Mouse (Mus musculus): ENCODE measurements around the gene Macrod2. TPM values are rescaled to one million over a fixed set of nuclear protein-coding genes. Genes with fewer than 3 reads are reported as not detected.

The Macrod2 gene
- polyA plus RNA-seq, 1 experiment from 2014 or later, result 28.7 TPM

DNA sequence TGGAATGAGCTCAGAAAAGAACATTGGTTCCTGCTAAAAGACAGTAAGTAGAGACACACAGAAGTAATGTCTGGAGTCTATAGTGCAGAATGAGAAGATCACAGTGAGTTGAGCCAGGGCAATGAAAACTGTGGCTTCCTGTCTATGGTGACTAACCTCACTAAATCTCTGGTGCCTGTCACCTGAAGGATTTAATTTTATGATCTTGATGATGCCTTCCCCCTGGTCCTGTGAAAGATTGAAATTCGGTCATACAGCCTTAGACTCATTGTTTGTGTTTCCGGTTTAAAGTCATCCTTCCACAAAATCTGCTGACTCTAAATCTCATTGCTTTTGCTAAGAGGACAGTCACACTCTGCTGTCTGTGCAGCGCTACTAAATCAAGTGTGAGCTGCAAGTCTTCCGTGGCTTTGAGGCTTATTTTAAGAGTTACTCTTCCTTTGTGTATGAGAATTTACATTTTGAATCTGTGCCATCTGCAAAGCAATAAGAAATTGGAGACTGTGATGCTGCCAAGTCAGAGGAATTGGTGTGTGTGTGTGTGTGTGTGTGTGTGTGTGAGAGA lies 1836.0 kb downstream of the Macrod2 start:
- Histone ChIP-seq H3K27ac (ENCODE audit: low read length) (no peak overlapping the region), H3K9me3 (ENCODE audit: low read length) (no peaks in the 10 kb centered on the region), H3K4me2 (replicated peaks; ENCODE audit: low read depth, low read length) (no peak overlapping the region), H3K9ac (replicated peaks; ENCODE audit: low read length) (no peak overlapping the region), H3K27me3 (ENCODE audit: insufficient read depth, low read length) (no peaks in the 10 kb centered on the region), H3K4me3 (ENCODE audit: low read length) (no peak overlapping the region), H3K36me3 (ENCODE audit: insufficient read depth, low read length) (no peaks in the 10 kb centered on the region), H3K4me1 (ENCODE audit: insufficient read depth, low read length) (no peaks in the 10 kb centered on the region)
- 21% methylated on average over 4 of the region's 4 CpGs for WGBS
- ATAC-seq (ENCODE audit: low FRiP score, low TSS enrichment), result peak; percentile 63; the same call in 1 of the 2 replicates

GRCm38 (mm10) chr2:142232828-142233227 lies 1837.7 kb downstream of the Macrod2 start:
- Histone ChIP-seq H3K27me3 (ENCODE audit: insufficient read depth, low read length) (no peaks in the 10 kb centered on the region), H3K4me1 (ENCODE audit: insufficient read depth, low read length) (no peaks in the 10 kb centered on the region), H3K27ac (ENCODE audit: low read length) (no peak overlapping the region), H3K36me3 (ENCODE audit: insufficient read depth, low read length) (no peaks in the 10 kb centered on the region), H3K4me3 (ENCODE audit: low read length) (no peak overlapping the region), H3K4me2 (replicated peaks; ENCODE audit: low read depth, low read length) (no peak overlapping the region), H3K9ac (replicated peaks; ENCODE audit: low read length) (no peak overlapping the region), H3K9me3 (ENCODE audit: low read length) (no peaks in the 10 kb centered on the region)
- ATAC-seq (ENCODE audit: low FRiP score, low TSS enrichment), result no peak
- WGBS, result 43% methylated on average over 9 of the region's 9 CpGs

- ATAC-seq (ENCODE audit: low FRiP score, low TSS enrichment), result no peak
- WGBS, result 78% methylated on average over 4 of the region's 4 CpGs
Measured at GRCm38 (mm10) chr2:142243483-142243882, 1848.4 kb downstream of the Macrod2 start.

DNA sequence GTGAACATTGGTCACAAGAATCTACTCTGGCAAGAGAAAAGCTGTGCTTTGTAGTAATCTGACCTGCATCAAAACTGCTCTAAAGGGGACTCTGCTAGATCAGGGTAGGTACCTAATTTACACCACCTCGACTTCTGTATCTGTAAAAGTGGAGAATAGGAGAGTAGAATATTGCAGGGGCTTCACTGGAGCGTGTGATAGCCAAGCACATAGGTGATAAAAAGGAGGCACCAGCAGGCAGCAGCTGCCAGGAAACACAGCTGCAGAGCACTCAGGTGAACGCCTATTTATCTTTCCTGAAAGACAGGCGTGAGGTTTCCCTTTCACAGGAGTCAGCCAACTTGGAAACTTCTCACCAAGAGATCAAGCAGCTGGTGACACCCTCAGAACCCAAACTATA lies 1855.3 kb downstream of the Macrod2 start:
- H3K36me3 ChIP-seq (ENCODE audit: insufficient read depth, low read length), result no peaks in the 10 kb centered on the region
- no peak overlapping the region for H3K27ac ChIP-seq (ENCODE audit: low read length)
- H3K4me1 ChIP-seq (ENCODE audit: insufficient read depth, low read length), result no peaks in the 10 kb centered on the region
- no peaks in the 10 kb centered on the region for H3K27me3 ChIP-seq (ENCODE audit: insufficient read depth, low read length)
- H3K4me3 ChIP-seq (ENCODE audit: low read length), result no peak overlapping the region
- ATAC-seq (ENCODE audit: low FRiP score, low TSS enrichment), result peak; percentile 79
- no peak overlapping the region for H3K9ac ChIP-seq (replicated peaks; ENCODE audit: low read length)
- H3K4me2 ChIP-seq (replicated peaks; ENCODE audit: low read depth, low read length), result no peak overlapping the region
- no peaks in the 10 kb centered on the region for H3K9me3 ChIP-seq (ENCODE audit: low read length)
- WGBS, result 14% methylated on average over 4 of the region's 4 CpGs

More at GRCm38 (mm10) chr2:142243483-142243882, 1848.4 kb downstream of the Macrod2 start:
- Histone ChIP-seq H3K9me3 (ENCODE audit: low read length) (no peaks in the 10 kb centered on the region), H3K27me3 (ENCODE audit: insufficient read depth, low read length) (no peaks in the 10 kb centered on the region), H3K4me3 (ENCODE audit: low read length) (no peak overlapping the region), H3K27ac (ENCODE audit: low read length) (no peak overlapping the region), H3K9ac (replicated peaks; ENCODE audit: low read length) (no peak overlapping the region), H3K36me3 (ENCODE audit: insufficient read depth, low read length) (no peaks in the 10 kb centered on the region), H3K4me1 (ENCODE audit: insufficient read depth, low read length) (no peaks in the 10 kb centered on the region), H3K4me2 (replicated peaks; ENCODE audit: low read depth, low read length) (no peak overlapping the region)

GRCm38 (mm10) chr2:142251518-142251917 lies 1856.4 kb downstream of the Macrod2 start:
- Histone ChIP-seq H3K9me3 (ENCODE audit: low read length) (no peaks in the 10 kb centered on the region), H3K4me1 (ENCODE audit: insufficient read depth, low read length) (no peaks in the 10 kb centered on the region), H3K27me3 (ENCODE audit: insufficient read depth, low read length) (no peaks in the 10 kb centered on the region), H3K4me3 (ENCODE audit: low read length) (no peak overlapping the region), H3K36me3 (ENCODE audit: insufficient read depth, low read length) (no peaks in the 10 kb centered on the region), H3K4me2 (replicated peaks; ENCODE audit: low read depth, low read length) (no peak overlapping the region), H3K27ac (ENCODE audit: low read length) (no peak overlapping the region), H3K9ac (replicated peaks; ENCODE audit: low read length) (no peak overlapping the region)
- 74% methylated on average over 2 of the region's 2 CpGs for WGBS
- ATAC-seq (ENCODE audit: low FRiP score, low TSS enrichment), result no peak

DNA sequence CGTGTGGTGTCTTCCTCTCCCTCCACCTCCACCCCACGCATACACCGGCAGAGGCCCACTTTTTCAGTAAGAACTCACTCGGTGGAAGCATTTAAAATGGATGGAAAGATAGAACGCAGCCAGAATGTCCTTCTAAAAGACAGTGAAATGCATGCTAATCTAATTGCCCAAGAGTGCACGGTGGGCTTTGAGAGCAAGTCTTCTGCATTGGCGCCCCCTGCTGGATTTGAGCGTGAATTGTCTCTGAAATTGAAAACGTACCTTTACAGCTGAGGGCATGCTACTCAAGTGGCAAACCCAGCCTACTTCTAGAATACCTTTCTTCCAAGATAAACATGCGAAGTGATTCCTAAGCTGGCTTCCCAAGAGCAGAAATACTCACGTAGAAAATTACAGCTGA lies 1858.8 kb downstream of the Macrod2 start:
- H3K27me3 ChIP-seq (ENCODE audit: insufficient read depth, low read length), result no peaks in the 10 kb centered on the region
- no peak overlapping the region for H3K4me2 ChIP-seq (replicated peaks; ENCODE audit: low read depth, low read length)
- H3K9me3 ChIP-seq (ENCODE audit: low read length), result no peaks in the 10 kb centered on the region
- ATAC-seq (ENCODE audit: low FRiP score, low TSS enrichment), result peak; percentile 37
- H3K36me3 ChIP-seq (ENCODE audit: insufficient read depth, low read length), result no peaks in the 10 kb centered on the region
- no peak overlapping the region for H3K9ac ChIP-seq (replicated peaks; ENCODE audit: low read length)
- no peak overlapping the region for H3K4me3 ChIP-seq (ENCODE audit: low read length)
- no peak overlapping the region for H3K27ac ChIP-seq (ENCODE audit: low read length)
- no peaks in the 10 kb centered on the region for H3K4me1 ChIP-seq (ENCODE audit: insufficient read depth, low read length)
- WGBS, result 20% methylated on average over 11 of the region's 11 CpGs

DNA sequence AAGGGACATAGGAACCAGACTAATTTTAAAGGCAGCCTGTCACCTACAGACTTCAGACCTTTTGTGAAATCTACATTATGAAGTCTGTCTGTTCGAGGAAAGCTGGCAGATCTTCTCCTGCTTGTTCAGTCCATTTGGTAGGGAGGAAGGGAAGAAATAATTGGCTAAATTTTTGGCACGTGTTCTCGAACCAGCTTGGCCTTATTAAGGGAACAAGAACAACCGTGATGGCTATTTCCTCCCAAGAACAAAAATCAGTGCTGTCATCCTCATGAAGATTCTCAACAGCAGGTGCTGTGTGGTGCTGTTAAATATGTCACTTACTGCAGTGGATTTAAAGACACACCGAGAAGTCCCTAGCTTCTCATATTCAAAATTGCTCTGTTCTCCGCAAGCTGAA lies 1859.5 kb downstream of the Macrod2 start:
- no peaks in the 10 kb centered on the region for H3K4me1 ChIP-seq (ENCODE audit: insufficient read depth, low read length)
- H3K4me2 ChIP-seq (replicated peaks; ENCODE audit: low read depth, low read length), result no peak overlapping the region
- 85% methylated on average over 6 of the region's 6 CpGs for WGBS
- no peaks in the 10 kb centered on the region for H3K9me3 ChIP-seq (ENCODE audit: low read length)
- H3K9ac ChIP-seq (replicated peaks; ENCODE audit: low read length), result no peak overlapping the region
- H3K36me3 ChIP-seq (ENCODE audit: insufficient read depth, low read length), result no peaks in the 10 kb centered on the region
- H3K27ac ChIP-seq (ENCODE audit: low read length), result no peak overlapping the region
- H3K4me3 ChIP-seq (ENCODE audit: low read length), result no peak overlapping the region
- ATAC-seq (ENCODE audit: low FRiP score, low TSS enrichment), result no peak
- H3K27me3 ChIP-seq (ENCODE audit: insufficient read depth, low read length), result no peaks in the 10 kb centered on the region

- Histone ChIP-seq H3K9ac (replicated peaks; ENCODE audit: low read length) (no peak overlapping the region), H3K9me3 (ENCODE audit: low read length) (no peaks in the 10 kb centered on the region), H3K4me1 (ENCODE audit: insufficient read depth, low read length) (no peaks in the 10 kb centered on the region), H3K36me3 (ENCODE audit: insufficient read depth, low read length) (no peaks in the 10 kb centered on the region), H3K4me2 (replicated peaks; ENCODE audit: low read depth, low read length) (no peak overlapping the region), H3K27ac (ENCODE audit: low read length) (no peak overlapping the region), H3K4me3 (ENCODE audit: low read length) (no peak overlapping the region), H3K27me3 (ENCODE audit: insufficient read depth, low read length) (no peaks in the 10 kb centered on the region)
- no peak for ATAC-seq (ENCODE audit: low FRiP score, low TSS enrichment)
- 97% methylated on average over 1 of the region's 1 CpGs for WGBS
Measured at GRCm38 (mm10) chr2:142257501-142257900, 1862.4 kb downstream of the Macrod2 start.

DNA sequence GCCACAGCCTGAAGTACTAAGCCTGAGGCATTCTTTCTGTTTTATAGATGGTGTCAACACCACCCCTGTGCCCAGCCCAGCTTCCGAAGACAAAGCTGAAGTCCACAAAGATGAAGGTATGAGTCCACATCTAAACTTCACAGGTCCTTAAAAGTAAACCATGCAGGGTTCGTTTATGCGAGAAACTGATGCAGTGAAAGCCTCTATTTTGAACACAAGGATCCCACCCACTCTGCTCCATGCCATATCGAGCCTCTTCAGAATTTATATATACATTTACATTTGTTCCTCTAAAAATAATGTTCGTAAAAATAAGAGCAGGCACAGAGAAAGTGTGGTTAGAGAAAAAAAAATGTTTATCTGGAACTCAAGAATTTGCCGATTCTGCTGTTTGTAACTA lies 1865.9 kb downstream of the Macrod2 start:
- Histone ChIP-seq H3K9me3 (ENCODE audit: low read length) (no peaks in the 10 kb centered on the region), H3K36me3 (ENCODE audit: insufficient read depth, low read length) (no peaks in the 10 kb centered on the region), H3K27me3 (ENCODE audit: insufficient read depth, low read length) (no peaks in the 10 kb centered on the region), H3K4me2 (replicated peaks; ENCODE audit: low read depth, low read length) (no peak overlapping the region), H3K4me1 (ENCODE audit: insufficient read depth, low read length) (no peaks in the 10 kb centered on the region), H3K27ac (ENCODE audit: low read length) (no peak overlapping the region), H3K4me3 (ENCODE audit: low read length) (no peak overlapping the region), H3K9ac (replicated peaks; ENCODE audit: low read length) (no peak overlapping the region)
- 85% methylated on average over 6 of the region's 6 CpGs for WGBS
- ATAC-seq (ENCODE audit: low FRiP score, low TSS enrichment), result no peak

DNA sequence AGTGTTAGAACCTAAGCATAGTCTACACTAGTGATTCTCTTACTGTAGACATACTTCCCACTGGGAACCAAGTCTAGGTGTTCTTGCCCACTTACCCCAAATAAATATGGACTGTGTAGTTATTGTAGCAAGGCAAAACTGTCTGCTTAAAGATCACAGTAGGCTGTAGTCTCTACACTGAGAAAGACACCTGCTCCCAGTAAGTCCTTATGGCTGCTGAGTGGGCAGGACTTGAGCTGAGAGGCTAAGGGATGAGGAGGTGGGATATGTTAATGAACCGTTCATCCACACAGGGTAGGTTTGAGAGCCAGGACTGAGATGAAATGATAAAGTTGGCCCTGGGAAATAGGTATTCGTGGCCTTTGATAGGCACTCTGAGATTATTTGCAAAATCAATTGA lies 1869.6 kb downstream of the Macrod2 start:
- no peak for ATAC-seq (ENCODE audit: low FRiP score, low TSS enrichment)
- H3K4me3 ChIP-seq (ENCODE audit: low read length), result no peak overlapping the region
- H3K9me3 ChIP-seq (ENCODE audit: low read length), result no peaks in the 10 kb centered on the region
- no peaks in the 10 kb centered on the region for H3K27me3 ChIP-seq (ENCODE audit: insufficient read depth, low read length)
- H3K36me3 ChIP-seq (ENCODE audit: insufficient read depth, low read length), result no peaks in the 10 kb centered on the region
- H3K4me2 ChIP-seq (replicated peaks; ENCODE audit: low read depth, low read length), result no peak overlapping the region
- H3K27ac ChIP-seq (ENCODE audit: low read length), result no peak overlapping the region
- no peak overlapping the region for H3K9ac ChIP-seq (replicated peaks; ENCODE audit: low read length)
- no peaks in the 10 kb centered on the region for H3K4me1 ChIP-seq (ENCODE audit: insufficient read depth, low read length)
- 82% methylated on average over 2 of the region's 2 CpGs for WGBS

Measured in kidney, embryonic 16.5 days (tissue).